Mouse (Mus musculus) B cell, adult 2 months (primary cell): Measurements from ENCODE around the gene Arhgef39.

ENCODE experiments used
- DNase-seq, 2 experiments: peaks; one replicate each; pipeline ENCODE4 v3.0.0; 2022

Gene Arhgef39

DNA sequence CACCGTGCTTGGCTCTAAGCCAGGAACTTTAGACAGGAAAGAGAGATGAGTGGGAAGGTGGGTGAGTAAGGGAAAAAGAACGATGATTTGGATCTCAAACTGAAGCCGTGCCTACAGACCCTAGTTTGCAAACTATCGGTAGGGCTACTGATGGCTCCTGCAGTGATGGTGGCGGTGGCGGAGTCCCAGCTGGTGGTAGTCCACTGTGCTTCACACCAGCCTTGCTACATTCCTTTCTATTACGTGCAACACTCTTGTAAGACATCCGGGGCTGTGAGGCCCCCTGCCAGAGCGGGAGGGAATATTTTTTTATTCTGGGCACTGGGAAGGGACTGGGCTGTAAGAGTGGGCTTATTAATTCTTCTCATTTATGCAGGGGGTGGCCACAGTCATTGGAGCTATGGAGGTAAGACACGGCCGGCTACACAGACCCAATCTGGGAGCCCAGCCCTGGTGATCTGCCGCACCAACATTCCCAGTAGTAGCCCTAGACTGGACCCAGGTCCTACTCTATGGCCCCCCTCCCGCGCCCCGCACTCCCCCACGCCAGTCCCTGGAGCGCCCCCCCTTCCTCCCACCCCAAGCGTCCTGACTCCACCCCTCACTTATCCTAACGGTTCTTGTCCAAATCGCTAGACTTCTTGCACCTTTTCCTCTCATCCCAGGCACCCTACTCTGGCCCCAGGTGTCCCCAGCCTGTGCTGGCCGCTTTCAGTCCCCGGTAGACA, 8.6 kb upstream of the Arhgef39 start:
- DNase-seq: no peak

DNA sequence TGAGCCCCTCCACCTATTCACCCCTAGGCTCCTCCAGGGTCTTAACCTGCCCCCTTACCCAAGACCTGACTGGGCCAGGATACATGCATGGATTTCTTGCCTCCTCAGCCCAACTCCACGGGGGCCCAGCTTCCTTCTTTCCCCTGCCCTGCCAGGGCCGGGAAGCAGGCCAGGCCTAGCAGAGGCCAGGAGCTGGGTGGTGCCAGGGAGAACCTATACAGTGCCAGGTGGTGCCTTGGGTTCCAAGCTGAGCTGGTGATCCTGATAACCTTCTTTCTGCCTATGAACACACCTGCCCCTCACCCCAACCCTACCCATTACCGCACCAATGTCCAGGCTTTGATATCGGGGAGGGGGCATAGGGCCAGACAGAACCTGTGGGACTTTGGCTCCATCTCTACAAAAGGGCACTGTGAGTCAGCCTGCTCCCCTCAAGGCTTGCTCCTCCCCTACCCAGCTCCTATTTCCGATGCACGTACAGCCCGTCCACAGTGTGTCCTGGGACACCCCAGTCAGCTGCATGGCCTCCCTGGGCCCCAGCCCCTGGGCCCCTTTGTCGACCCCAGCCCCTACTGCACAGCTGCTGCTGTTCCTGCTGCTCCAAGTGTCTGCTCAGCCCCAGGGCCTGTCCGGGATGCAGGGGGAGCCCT, 7.2 kb upstream of the Arhgef39 start, which contains the start of gene Car9:
TSS of gene Car9 (plus strand) at position 431 of the 650 bp plus-strand sequence.
- DNase-seq: no peak

DNA sequence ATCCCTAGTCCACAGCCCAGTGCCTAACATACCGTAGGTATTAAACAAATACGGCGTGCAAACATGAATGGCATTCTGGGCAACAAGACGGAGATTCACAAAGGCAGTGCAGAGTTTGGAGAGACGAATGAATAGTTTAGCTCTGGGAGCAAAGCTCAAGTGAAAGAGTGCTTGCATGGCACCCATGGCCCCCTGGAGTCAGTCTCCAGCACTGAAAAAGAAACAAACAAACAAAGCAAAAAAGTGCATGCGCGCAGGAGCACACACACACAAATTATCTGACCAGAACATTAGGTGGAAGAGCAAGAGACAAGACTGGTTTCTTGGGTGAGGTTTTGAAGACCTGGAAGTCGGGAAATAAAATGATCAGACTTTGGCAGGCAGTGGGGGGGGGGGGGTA, 6.6 kb upstream of the Arhgef39 start:
- no peak for DNase-seq

DNA sequence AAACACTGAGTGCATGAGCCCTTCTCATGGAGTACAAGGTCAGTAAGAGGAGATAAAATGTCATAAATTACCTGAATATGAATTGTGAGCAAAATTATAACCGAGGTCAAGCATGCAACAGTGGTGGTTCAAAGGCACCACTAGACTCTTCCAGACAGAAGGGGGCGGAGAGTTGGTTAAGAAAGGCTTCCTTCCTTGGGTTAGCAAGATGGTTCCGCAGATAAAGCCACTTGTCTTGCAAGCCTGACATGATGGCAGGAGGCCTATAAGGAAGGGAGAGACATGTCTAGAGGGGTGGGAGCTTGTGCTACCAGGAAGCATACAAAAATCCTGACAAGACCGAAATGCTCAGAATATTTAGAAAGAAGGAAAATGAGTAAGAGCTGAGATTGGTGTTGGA, 4.8 kb upstream of the Arhgef39 start:
- no peak for DNase-seq

DNA sequence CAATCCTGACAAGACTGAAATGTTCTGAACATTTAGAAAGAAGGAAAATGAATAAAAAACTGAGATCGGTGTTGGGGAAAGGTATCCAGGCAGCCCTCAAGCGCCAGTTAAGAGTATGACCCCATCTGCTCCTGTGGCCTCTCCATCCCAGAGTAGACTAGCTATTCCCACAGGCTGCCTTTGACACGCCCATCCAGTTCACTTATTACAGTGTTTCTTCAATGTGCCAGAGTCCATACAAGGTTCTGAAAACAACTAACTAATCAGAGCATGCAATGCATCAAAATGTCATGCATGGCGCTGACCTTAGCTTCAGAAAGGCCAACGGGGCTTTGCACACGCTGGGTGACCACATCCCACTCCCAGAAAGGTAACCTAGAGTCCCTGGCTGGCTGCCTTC, 4.0 kb upstream of the Arhgef39 start:
- DNase-seq: no peak

DNA sequence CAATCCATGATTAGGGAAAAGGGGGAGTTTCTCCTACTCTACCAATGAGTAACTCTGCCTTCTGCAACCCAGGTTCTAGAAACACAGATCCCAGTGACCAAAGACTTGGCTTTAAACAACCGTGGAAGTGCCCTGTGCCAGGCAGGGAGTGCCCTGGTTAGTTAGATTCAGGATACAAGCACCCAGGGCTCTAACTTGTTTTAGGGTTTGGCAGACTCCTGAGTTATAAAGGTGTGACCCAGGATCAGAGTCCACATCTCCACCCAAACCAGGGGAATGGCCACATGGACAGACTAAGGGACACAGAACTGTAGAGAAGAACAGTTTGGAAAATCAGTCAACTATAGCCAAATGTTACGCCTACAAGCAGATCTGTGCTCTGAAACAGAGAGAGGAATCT, 3.5 kb upstream of the Arhgef39 start:
- no peak for DNase-seq

DNA sequence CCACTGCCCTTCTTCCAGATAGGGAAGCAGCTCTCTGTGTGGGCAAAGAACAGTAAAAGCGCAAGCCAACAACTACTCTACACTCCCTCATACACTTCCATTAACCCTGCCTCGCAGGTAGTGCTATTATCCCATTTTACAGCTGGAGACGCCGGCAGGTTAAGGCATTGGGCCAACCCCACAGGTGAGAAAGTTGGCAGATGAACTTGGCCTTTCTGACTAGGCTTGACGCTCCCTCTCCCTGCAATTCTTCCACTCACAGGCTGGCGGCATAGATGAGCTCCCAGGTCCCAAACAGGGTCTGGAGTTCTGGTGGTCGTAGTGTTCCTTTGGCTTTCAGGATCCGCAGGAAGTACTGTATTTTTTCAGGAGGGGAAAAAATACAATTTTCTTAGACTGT, 512 bp downstream of the Arhgef39 start:
- DNase-seq: no peak

DNA sequence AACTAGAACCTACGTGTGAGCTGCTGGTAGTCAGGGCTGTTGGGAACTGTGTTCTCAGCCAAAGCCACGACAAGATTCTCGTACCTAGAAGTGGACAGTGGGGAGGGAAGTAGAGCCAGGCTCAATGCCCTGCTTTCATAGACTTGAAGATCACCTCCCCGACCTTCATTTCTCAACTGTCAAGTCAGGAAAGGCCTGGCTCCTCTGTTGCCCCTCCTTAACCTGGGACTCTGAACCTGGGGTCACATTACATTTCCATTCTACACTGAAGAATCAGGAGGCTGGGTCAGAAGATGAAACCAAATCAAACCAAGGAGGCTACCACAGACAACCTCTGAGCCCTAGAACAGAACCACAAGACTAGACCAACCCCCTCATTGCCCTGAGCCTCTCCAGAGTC, 1.5 kb downstream of the Arhgef39 start:
- no peak for DNase-seq

DNA sequence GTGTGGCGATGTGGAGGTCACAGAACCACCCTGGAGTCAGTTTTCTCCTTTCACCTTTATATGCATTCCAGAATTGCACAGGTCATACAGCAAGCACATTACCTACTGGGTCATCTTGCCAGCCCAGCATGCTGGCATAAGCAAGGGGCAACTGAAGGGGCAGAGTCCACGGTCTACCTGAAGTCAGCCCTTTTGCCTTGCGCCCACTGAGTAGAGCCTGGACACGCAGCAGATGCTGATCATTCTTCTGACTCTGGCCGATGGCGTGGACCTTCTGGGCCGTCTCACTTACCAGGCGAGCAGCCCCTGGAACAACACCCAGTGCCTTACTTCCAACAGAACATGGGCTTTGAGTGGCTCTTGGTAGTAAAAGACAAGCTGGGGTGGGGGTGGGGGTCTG, 2.1 kb downstream of the Arhgef39 start:
- DNase-seq: no peak

DNA sequence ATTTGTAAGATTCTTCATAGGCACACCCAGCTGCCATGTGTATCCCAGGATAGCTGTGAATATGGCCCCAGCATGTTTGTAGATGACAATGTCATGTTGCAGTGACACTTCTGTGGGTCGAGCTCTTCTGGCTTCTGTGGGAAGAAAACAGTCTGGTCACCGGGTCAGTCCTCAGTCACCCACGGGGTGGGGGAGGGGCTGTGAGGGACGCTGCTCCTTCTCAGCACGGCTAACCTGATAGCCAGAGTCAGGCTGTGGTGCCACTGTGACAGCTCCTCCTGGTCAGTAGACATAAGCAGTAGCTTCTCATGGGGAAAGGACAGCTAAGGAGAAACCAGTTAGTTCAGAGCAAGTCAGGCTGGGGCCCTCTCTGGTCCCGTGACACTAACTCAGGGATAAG, 2.9 kb downstream of the Arhgef39 start:
- DNase-seq: no peak

DNA sequence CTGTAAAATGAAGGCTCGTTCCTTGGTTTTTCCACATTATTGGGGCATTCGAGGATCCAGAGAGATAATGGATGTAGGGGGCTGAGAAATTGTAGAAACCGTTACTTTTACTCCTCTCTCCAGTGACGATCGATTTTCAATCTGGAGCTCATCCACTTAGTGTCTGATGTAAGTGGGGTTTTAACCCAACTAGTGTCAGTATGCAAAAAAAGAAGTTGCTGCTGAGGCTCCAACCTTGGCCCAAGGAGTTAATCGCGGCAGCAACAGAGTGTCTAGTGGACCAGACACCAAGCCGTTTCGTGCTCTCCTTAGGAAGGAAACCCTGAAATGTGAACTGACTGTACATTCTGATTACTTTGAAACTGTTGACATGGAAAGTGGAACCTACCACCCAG, 5.7 kb downstream of the Arhgef39 start:
- DNase-seq: peak in 1 of 2 experiments; percentile 21

DNA sequence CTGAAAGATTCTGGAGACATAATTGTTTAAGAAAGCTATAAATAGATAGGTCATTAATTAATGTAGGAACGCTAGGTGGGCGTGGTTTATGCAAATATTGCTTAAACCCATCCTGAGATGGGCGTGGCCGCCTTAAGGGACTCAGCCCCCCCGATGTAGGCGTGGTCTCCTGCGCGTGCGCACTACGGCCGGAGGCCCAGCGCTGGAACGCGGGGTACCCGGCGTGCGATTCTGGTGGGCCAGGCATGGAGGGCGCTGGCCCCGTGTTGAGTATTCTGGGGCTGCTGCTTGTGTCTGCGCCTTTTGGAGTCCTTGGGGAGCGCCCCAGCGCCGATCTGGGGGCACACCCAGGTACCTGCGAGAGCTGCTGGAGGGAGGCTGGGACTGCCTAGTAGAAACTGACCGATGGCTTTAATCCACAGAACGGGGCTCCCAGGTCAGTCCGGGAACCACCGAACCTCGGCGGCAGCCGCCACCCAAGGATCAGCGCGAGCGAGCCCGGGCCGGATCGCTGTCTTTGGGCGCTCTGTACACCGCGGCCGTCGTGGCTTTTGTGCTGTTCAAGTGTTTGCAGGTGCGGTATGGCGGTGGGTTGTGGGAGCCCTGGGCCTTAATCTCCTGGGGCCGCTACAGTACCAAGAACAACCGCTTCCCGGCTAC, 6.2 kb downstream of the Arhgef39 start:
- peak; percentile 99 for DNase-seq

DNA sequence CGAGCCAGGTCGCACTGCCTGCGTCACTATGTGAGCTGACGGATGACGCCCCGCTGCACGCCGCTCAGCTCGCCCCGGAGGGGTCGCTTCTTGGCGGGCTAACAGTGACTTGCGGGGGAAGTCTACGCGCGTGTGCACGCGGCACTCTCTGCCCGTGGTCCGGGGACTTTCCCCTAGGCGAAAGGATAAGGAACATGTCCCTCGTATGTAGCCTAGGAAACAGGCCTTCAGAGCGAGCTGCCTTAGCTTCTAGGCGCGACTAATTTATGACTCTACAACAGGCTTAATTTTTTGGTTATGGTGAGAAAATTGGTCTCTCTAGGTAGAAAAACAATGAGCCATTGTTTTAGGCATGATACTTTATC, 6.7 kb downstream of the Arhgef39 start, which contains the start of gene Ccdc107:
TSS of gene Ccdc107 (plus strand) at position 80 of the 365 bp plus-strand sequence.
- peak; percentile 92 to 93 for DNase-seq

DNA sequence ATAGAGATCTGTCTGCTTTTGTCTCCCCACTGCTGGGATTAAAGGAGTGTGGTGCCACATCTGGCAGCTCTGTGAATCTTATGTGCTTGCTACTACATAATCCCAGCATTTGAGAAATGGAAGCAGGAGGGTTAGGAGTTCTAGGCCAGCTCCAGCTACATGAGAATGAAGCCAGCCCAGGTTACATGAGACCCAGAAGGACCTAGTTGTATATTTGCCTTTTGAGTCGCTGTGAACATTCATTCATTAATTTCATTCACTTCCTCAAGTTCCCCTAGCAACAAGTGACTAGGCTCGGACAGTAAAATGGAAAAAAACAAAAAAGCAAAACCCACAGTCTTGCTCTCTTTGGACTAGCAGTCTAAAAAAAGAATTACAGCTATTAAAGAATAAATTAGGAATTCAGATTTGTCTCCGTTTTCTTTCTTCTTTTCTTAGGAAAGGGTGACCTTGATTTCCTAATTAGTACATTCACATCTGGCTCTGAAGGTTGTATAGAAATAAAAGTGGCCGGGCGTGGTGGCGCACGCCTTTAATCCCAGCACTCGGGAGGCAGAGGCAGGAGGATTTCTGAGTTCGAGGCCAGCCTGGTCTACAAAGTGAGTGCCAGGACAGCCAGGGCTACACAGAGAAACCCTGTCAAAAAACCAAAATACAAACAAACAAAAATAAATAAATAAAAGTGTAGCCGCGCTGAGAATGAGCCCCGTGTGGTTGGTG, 7.2 kb downstream of the Arhgef39 start:
- DNase-seq: peak; percentile 53 to 57

DNA sequence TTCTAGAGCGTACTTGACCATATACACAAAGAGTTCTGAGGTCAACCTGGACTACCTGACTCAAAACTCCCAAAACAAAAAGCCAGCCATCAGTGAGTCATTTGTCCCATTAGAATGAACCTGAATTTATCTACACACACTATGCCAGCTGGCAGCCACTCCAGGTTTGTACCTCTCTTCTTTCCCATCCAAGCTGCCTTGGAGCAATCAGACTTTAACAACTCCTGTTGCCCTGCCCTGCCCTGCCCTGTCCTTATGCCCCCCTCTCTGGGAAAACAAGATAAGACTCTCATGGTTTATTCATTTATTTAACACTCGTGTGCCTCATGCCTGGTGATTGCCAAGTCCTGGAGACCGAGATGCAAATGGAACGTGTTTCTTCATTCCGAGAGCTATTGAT, 8.7 kb downstream of the Arhgef39 start:
- no peak for DNase-seq

DNA sequence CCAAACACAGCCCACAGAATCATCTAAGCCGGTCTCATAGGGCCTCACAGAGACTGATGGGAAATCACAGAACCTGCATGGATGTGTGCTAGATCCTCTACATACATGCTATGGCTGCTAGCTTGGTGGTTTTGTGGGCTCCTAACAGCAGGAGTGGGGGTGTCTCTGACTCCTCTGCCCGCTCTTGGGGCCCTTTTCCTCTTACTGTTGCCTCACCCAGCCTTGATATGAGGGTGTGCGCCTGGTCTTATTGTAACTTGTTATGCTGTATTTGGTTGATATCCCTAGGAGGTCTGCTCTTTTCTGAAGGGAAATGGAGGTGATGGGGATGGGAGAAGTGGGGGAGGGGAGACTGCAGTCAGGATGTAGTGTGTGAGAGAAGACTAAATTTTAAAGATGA, 9.9 kb downstream of the Arhgef39 start:
- DNase-seq: no peak

DNA sequence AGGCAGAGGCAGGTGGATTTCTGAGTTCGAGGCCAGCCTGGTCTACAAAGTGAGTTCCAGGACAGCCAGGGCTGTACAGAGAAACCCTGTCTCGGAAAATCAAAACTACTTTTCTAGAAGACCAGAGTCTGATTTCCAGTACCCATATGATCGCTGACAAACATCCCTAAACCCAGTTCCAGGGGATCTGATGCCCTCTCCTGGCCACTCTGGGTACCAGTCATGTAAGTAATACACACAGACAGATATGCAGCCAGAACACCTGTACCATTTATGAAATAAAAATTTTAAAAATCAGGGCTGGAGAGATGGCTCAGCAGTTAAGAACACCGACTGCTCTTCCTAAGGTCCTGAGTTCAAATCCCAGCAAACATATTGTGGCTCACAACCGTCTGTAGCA, 13.8 kb downstream of the Arhgef39 start:
- peak in 1 of 2 experiments; percentile 32 for DNase-seq

DNA sequence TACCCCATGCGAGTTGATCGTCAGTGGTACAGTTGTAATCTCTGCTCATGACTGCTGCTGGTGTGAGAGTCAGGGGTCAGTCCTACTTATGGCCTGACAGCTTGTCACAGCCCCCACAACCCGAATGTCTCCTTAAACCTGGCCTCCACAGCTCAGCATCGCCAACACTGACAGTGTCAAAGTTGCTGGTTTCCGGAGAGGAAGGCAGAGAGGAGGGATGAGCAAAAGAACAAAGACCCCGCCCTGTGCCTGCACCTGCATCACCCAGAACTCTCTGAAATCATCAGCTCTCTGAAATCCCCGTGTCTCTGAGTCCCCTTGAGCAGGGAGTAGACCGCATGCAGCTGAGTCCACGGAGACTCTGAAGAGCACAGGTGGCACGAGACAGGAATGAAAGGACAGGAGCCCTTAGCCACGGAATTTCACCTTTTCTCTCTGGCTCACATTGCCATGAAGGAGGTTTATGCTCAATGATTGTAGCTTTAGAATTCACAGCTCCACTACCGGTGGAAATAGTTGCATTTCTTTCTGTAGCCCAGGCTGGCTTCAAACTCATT, 15.9 kb downstream of the Arhgef39 start, which contains the start of gene Sit1:
TSS of gene Sit1 (minus strand) at position 200 of the 557 bp plus-strand sequence.
- DNase-seq: peak; percentile 47 to 55

DNA sequence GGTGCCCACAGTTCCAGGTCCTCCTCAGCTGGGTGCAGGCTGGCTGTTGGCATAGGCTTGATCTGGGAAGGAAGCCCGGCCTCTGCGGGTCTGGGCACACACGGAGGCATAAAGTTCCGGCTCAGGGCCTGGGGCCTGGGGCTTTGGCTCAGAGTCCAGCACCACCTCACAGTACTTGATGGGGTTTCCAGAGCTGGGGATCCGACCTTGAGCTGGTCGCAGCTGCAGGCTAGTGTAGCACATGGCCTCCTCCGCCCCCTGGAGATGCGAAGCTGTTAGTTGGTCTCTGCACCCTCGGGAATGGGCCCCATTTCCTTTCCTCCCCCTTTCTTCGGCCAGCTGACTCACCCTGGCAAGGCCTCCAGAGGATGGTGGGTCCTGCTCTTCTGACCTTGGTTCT, 16.9 kb downstream of the Arhgef39 start:
- peak in 1 of 2 experiments; percentile 22 for DNase-seq

DNA sequence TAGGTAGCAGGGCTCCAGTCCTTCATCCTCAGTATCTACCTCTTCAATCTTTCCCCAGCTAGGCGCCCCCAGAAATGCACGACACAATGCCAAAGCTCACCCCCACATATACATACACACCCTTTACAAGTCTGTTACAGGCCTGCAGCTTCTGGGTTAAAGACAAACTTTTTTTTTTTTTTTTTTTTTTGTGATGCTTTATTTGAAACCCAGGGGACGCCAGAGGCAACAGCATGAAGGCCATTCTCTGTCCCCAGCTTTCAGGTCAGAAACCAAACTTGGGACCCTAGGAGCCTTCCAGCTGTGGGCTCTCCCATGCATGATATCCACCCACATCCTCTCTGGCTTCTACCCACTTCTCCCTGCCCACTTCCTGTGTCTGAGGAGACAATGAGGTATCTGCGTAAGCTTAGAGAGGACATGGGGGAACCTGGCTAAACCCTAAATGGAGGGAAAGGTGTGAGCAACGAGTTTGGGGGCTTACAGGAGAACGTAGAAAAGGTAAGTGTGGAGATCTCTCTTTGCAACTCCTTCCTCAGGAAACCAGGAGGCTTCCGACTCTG, 17.5 kb downstream of the Arhgef39 start:
- peak; percentile 55 to 61 for DNase-seq

DNA sequence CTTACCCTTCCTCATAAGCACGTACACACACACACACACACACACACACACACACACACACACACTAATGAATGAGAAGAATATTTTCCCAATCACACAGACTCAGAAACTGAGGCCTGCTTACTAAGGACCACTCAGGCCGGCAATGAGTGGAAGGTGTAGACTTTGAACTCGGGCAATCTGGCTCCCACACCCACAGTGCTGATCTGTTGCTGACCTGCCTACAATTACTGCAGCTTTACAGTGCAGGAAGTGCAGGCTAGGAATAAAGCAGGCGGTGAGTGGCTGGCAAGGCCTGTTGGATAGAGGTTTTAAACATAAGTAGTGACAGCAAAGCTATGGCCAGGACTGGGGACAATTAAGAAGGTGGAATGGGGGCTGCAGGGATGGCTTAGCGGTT, 18.5 kb downstream of the Arhgef39 start:
- no peak for DNase-seq
